Mouse (Mus musculus): ENCODE measurements at regions not wholly inside any gene's neighbourhood (a gene's known extent, or its start where the extent isn't known, plus 50 kb on each side); places are given as distances from the start of the nearest gene placed in this dataset.
"Not testable (repeated sequence)": the region's sequence is repeated elsewhere in the genome, so short reads cannot be mapped to it uniquely, and the experiment has no call there.

- not testable (repeated sequence) for H3K4me1 ChIP-seq (ENCODE audit: control insufficient read depth, insufficient read depth, low read length); ATAC-seq; H3K9me3 ChIP-seq (replicated peaks; ENCODE audit: control insufficient read depth, low read length); H3K9ac ChIP-seq (ENCODE audit: low read length); H3K36me3 ChIP-seq (ENCODE audit: control insufficient read depth, insufficient read depth, low read length); H3K4me2 ChIP-seq (ENCODE audit: low read length); H3K27ac ChIP-seq (ENCODE audit: low read depth, low read length); H3K27me3 ChIP-seq (replicated peaks; ENCODE audit: control insufficient read depth, insufficient read depth, low read length); H3K4me3 ChIP-seq (ENCODE audit: low read depth, low read length)
- WGBS = 56% methylated on average over 1 of the region's 1 CpGs
- peak; percentile 74 for DNase-seq (ENCODE audit: low spot score)
These were observed 477.2 kb downstream of the Dad1 start for GRCm38 (mm10) chr14:53776717-53777116.

- not testable (repeated sequence) for H3K27ac ChIP-seq (ENCODE audit: low read depth, low read length); H3K4me2 ChIP-seq (ENCODE audit: low read length); DNase-seq (ENCODE audit: low spot score); H3K4me3 ChIP-seq (ENCODE audit: low read depth, low read length); H3K9ac ChIP-seq (ENCODE audit: low read length); ATAC-seq; H3K4me1 ChIP-seq (ENCODE audit: control insufficient read depth, insufficient read depth, low read length); H3K36me3 ChIP-seq (ENCODE audit: control insufficient read depth, insufficient read depth, low read length); H3K27me3 ChIP-seq (replicated peaks; ENCODE audit: control insufficient read depth, insufficient read depth, low read length); H3K9me3 ChIP-seq (replicated peaks; ENCODE audit: control insufficient read depth, low read length)
- 77% methylated on average over 6 of the region's 6 CpGs for WGBS
These were observed 487.4 kb downstream of the Dad1 start for GRCm38 (mm10) chr14:53766501-53766900.

DNA sequence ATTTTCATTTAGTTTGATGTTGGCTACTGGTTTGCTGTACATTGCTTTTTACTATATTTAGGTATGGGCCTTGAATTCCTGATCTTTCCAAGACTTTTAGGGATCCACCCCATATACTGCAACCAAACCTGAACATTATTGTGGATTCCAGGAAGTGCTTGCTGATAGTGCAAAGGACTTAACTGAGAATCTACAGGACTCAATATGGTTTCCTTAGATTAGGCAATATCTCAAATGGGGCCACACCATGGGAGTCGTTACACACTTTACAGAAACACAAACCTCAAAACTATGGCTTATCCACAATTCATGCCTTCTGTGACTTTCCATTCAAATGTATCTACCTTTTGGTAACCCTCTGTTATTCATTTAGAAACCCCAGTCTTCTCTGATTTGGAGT lies 488.0 kb downstream of the Dad1 start:
- H3K36me3 ChIP-seq (ENCODE audit: control insufficient read depth, insufficient read depth, low read length); H3K4me2 ChIP-seq (ENCODE audit: low read length); ATAC-seq; H3K27me3 ChIP-seq (replicated peaks; ENCODE audit: control insufficient read depth, insufficient read depth, low read length); H3K4me1 ChIP-seq (ENCODE audit: control insufficient read depth, insufficient read depth, low read length); H3K27ac ChIP-seq (ENCODE audit: low read depth, low read length); H3K9ac ChIP-seq (ENCODE audit: low read length); H3K4me3 ChIP-seq (ENCODE audit: low read depth, low read length); DNase-seq (ENCODE audit: low spot score); H3K9me3 ChIP-seq (replicated peaks; ENCODE audit: control insufficient read depth, low read length): not testable (repeated sequence)
- WGBS = 84% methylated on average over 1 of the region's 1 CpGs

DNA sequence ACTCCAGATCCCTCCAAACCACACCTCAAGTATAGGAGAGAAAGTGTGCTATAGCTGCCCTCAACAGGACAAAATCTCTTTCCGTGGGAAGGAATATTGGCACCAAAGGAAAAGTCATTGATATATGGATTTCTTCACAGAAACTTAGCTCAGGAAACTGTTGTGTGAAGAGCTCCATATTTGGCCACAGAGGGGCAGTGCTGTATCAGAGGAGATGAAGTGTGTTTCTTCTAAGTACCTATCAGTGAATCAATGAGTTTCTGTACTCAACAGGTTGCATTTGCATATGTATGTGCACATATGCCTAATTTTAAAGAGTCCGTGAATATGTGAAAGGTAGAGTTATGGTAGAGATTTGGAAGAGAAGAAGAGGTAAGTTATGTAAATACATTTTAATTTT lies 493.3 kb downstream of the Dad1 start:
- H3K36me3 ChIP-seq (ENCODE audit: control insufficient read depth, insufficient read depth, low read length); H3K27me3 ChIP-seq (replicated peaks; ENCODE audit: control insufficient read depth, insufficient read depth, low read length); H3K4me1 ChIP-seq (ENCODE audit: control insufficient read depth, insufficient read depth, low read length); H3K4me3 ChIP-seq (ENCODE audit: low read depth, low read length); ATAC-seq; H3K27ac ChIP-seq (ENCODE audit: low read depth, low read length); H3K4me2 ChIP-seq (ENCODE audit: low read length); H3K9ac ChIP-seq (ENCODE audit: low read length); DNase-seq (ENCODE audit: low spot score); H3K9me3 ChIP-seq (replicated peaks; ENCODE audit: control insufficient read depth, low read length): not testable (repeated sequence)
- 75% methylated on average over 2 of the region's 2 CpGs for WGBS

DNA sequence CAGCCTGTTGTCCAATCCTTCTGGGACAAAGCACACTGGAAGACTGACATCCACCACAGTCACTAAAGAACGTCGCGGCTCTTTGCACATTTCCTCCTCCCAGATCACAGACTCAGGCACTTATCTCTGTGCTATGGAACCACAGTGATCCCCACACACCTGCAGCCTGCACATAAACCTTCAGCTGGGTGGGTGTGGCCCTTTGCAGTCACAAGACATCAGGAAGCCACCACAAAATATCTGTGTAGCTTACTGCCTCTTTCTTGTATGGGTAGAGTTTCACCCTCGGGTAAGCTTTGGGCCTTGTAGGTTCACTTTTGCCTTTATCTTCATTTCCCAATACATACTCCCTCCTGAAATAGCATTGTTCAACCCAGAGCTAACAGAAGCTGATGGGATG lies 496.1 kb downstream of the Dad1 start:
- not testable (repeated sequence) for H3K4me3 ChIP-seq (ENCODE audit: low read depth, low read length); H3K27ac ChIP-seq (ENCODE audit: low read depth, low read length); H3K36me3 ChIP-seq (ENCODE audit: control insufficient read depth, insufficient read depth, low read length); H3K9me3 ChIP-seq (replicated peaks; ENCODE audit: control insufficient read depth, low read length); H3K9ac ChIP-seq (ENCODE audit: low read length); H3K27me3 ChIP-seq (replicated peaks; ENCODE audit: control insufficient read depth, insufficient read depth, low read length); DNase-seq (ENCODE audit: low spot score); ATAC-seq; H3K4me1 ChIP-seq (ENCODE audit: control insufficient read depth, insufficient read depth, low read length); H3K4me2 ChIP-seq (ENCODE audit: low read length)
- 70% methylated on average over 4 of the region's 4 CpGs for WGBS

DNA sequence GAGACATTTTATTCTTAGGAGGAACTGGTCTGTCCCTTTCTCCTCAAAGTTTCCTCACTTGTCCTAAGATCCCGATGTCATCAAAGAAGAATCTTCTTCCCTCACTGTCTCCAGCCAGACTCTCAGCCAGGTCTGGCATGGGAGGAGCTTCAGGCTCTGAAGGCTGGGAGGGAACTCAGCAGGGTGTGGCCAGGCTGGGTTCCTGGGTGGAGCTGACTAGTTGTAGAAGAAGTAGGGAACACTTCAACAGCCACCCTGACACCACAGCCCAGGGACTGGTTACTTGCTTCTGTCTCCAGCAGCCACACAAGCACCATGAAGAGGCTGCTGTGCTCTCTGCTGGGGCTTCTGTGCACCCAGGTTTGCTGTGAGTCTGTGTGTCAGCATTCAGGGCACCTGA lies 496.8 kb downstream of the Dad1 start:
- not testable (repeated sequence) for H3K9ac ChIP-seq (ENCODE audit: low read length); ATAC-seq; H3K27ac ChIP-seq (ENCODE audit: low read depth, low read length); DNase-seq (ENCODE audit: low spot score); H3K27me3 ChIP-seq (replicated peaks; ENCODE audit: control insufficient read depth, insufficient read depth, low read length); H3K4me3 ChIP-seq (ENCODE audit: low read depth, low read length); H3K4me1 ChIP-seq (ENCODE audit: control insufficient read depth, insufficient read depth, low read length); H3K4me2 ChIP-seq (ENCODE audit: low read length); H3K9me3 ChIP-seq (replicated peaks; ENCODE audit: control insufficient read depth, low read length); H3K36me3 ChIP-seq (ENCODE audit: control insufficient read depth, insufficient read depth, low read length)
- no CpG with 5 or more reads among the region's 1 CpGs for WGBS

DNA sequence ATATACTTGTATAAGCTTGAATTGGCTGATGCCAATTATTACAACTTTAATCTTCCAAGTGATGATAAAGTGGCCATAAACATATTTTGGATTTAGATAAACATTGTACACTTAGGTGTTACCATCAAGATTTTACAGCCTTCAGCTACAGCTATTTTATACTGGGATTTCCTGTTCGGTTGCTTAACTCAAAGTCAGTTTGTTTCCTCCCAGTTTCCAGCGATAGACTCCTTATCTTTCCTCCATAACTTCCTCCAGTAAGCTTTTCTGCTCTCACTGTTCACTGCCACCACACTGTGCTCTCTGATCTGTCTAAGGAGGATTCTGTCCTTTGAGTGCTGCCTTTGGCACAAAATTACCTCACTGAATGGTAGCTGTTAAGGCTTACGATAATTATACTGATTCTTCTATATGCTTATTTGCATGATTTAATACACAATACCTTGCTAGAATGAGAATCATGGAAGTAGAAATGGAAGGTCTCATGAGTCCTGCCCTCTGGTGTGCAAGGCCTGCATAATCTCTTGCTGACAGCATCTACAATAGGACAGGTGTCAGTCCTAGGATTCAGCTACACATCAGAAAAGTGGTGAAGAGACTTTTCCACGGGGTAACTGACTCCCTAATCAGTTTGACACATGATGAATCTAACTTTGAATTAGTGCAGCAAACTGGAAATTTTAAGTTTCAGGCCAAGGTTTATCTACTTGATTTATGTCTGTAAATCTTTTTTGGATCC lies 503.0 kb downstream of the Dad1 start:
- 80% methylated on average over 4 of the region's 4 CpGs for WGBS
- DNase-seq (ENCODE audit: low spot score) (no peak), ATAC-seq (no peak)
- Histone ChIP-seq H3K27ac (ENCODE audit: low read depth, low read length) (no peak overlapping the region), H3K9ac (ENCODE audit: low read length) (no peak overlapping the region), H3K4me3 (ENCODE audit: low read depth, low read length) (no peak overlapping the region), H3K4me2 (ENCODE audit: low read length) (no peak overlapping the region), H3K27me3 (replicated peaks; ENCODE audit: control insufficient read depth, insufficient read depth, low read length) (no peaks in the 10 kb centered on the region), H3K4me1 (ENCODE audit: control insufficient read depth, insufficient read depth, low read length) (no peaks in the 10 kb centered on the region), H3K36me3 (ENCODE audit: control insufficient read depth, insufficient read depth, low read length) (no peaks in the 10 kb centered on the region), H3K9me3 (replicated peaks; ENCODE audit: control insufficient read depth, low read length) (no peaks in the 10 kb centered on the region)

GRCm38 (mm10) chr14:53743552-53743951 lies 510.4 kb downstream of the Dad1 start:
- not testable (repeated sequence) for H3K36me3 ChIP-seq (ENCODE audit: control insufficient read depth, insufficient read depth, low read length); ATAC-seq; H3K4me1 ChIP-seq (ENCODE audit: control insufficient read depth, insufficient read depth, low read length); H3K4me2 ChIP-seq (ENCODE audit: low read length); H3K27me3 ChIP-seq (replicated peaks; ENCODE audit: control insufficient read depth, insufficient read depth, low read length); DNase-seq (ENCODE audit: low spot score); H3K9ac ChIP-seq (ENCODE audit: low read length); H3K27ac ChIP-seq (ENCODE audit: low read depth, low read length); H3K9me3 ChIP-seq (replicated peaks; ENCODE audit: control insufficient read depth, low read length); H3K4me3 ChIP-seq (ENCODE audit: low read depth, low read length)
- 83% methylated on average over 3 of the region's 3 CpGs for WGBS

- H3K36me3 ChIP-seq (ENCODE audit: control insufficient read depth, insufficient read depth, low read length); H3K4me3 ChIP-seq (ENCODE audit: low read depth, low read length); H3K4me2 ChIP-seq (ENCODE audit: low read length); DNase-seq (ENCODE audit: low spot score); H3K27ac ChIP-seq (ENCODE audit: low read depth, low read length); H3K9ac ChIP-seq (ENCODE audit: low read length); ATAC-seq; H3K4me1 ChIP-seq (ENCODE audit: control insufficient read depth, insufficient read depth, low read length); H3K9me3 ChIP-seq (replicated peaks; ENCODE audit: control insufficient read depth, low read length); H3K27me3 ChIP-seq (replicated peaks; ENCODE audit: control insufficient read depth, insufficient read depth, low read length): not testable (repeated sequence)
- 73% methylated on average over 2 of the region's 2 CpGs for WGBS
These were observed 511.0 kb downstream of the Dad1 start for GRCm38 (mm10) chr14:53742864-53743263.

Measured in forebrain, embryonic 14.5 days (tissue).